Mouse (Mus musculus): ENCODE measurements at regions not wholly inside any gene's neighbourhood (a gene's known extent, or its start where the extent isn't known, plus 50 kb on each side); places are given as distances from the start of the nearest gene placed in this dataset.
"Not testable (repeated sequence)": the region's sequence is repeated elsewhere in the genome, so short reads cannot be mapped to it uniquely, and the experiment has no call there.

- DNase-seq (ENCODE audit: low spot score) (no peak), ATAC-seq (ENCODE audit: insufficient read depth, low read depth) (no peak)
- WGBS = 75% methylated on average over 8 of the region's 8 CpGs
- peaks cover 4% of the 10 kb centered on the region; the same call in 1 of the 2 replicates for H3K27me3 ChIP-seq (ENCODE audit: control insufficient read depth, insufficient read depth, low read length)
- H3K4me3 ChIP-seq (ENCODE audit: low read depth, low read length) = no peak overlapping the region
- H3K9me3 ChIP-seq (replicated peaks; ENCODE audit: control insufficient read depth, low read length) = no peaks in the 10 kb centered on the region
- H3K9ac ChIP-seq (replicated peaks; ENCODE audit: low read depth, low read length) = no peak overlapping the region
- TF ChIP-seq CTCF (IDR thresholded peaks at IDR 0.05; ENCODE audit: low read depth) (no peak), EP300 (IDR thresholded peaks at IDR 0.05; ENCODE audit: low read depth) (no peak)
- H3K4me1 ChIP-seq (ENCODE audit: control insufficient read depth, insufficient read depth) = no peaks in the 10 kb centered on the region
- no peak overlapping the region for H3K27ac ChIP-seq (ENCODE audit: low read depth)
- H3K4me2 ChIP-seq (ENCODE audit: low read depth, low read length) = no peak overlapping the region
- no peaks in the 10 kb centered on the region for H3K36me3 ChIP-seq (replicated peaks; ENCODE audit: control insufficient read depth, insufficient read depth, low read length)
Observed at GRCm38 (mm10) chr1:83970641-83971285, 393.2 kb downstream of the Pid1 start.

GRCm38 (mm10) chr1:83964631-83965030 lies 399.3 kb downstream of the Pid1 start:
- H3K4me2 ChIP-seq (ENCODE audit: low read depth, low read length); DNase-seq (ENCODE audit: low spot score); H3K36me3 ChIP-seq (replicated peaks; ENCODE audit: control insufficient read depth, insufficient read depth, low read length); H3K9me3 ChIP-seq (replicated peaks; ENCODE audit: control insufficient read depth, low read length); H3K4me3 ChIP-seq (ENCODE audit: low read depth, low read length); H3K27me3 ChIP-seq (ENCODE audit: control insufficient read depth, insufficient read depth, low read length); ATAC-seq (ENCODE audit: insufficient read depth, low read depth); H3K4me1 ChIP-seq (ENCODE audit: control insufficient read depth, insufficient read depth); H3K27ac ChIP-seq (ENCODE audit: low read depth); H3K9ac ChIP-seq (replicated peaks; ENCODE audit: low read depth, low read length): not testable (repeated sequence)

GRCm38 (mm10) chr1:83961761-83962160 lies 402.2 kb downstream of the Pid1 start:
- no peak for ATAC-seq (ENCODE audit: insufficient read depth, low read depth)
- H3K9ac ChIP-seq (replicated peaks; ENCODE audit: low read depth, low read length) = no peak overlapping the region

GRCm38 (mm10) chr1:83959756-83960155 lies 404.2 kb downstream of the Pid1 start:
- no peak overlapping the region for H3K9ac ChIP-seq (replicated peaks; ENCODE audit: low read depth, low read length)
- H3K27ac ChIP-seq (ENCODE audit: low read depth) = no peak overlapping the region
- no peaks in the 10 kb centered on the region for H3K9me3 ChIP-seq (replicated peaks; ENCODE audit: control insufficient read depth, low read length)
- TF ChIP-seq EP300 (IDR thresholded peaks at IDR 0.05; ENCODE audit: low read depth) = no peak
- no peak for TF ChIP-seq CTCF (IDR thresholded peaks at IDR 0.05; ENCODE audit: low read depth)
- no peak overlapping the region for H3K4me3 ChIP-seq (ENCODE audit: low read depth, low read length)
- no peaks in the 10 kb centered on the region for H3K4me1 ChIP-seq (ENCODE audit: control insufficient read depth, insufficient read depth)
- no peak for DNase-seq (ENCODE audit: low spot score)
- no peaks in the 10 kb centered on the region for H3K36me3 ChIP-seq (replicated peaks; ENCODE audit: control insufficient read depth, insufficient read depth, low read length)
- no peak overlapping the region for H3K4me2 ChIP-seq (ENCODE audit: low read depth, low read length)
- no peak for ATAC-seq (ENCODE audit: insufficient read depth, low read depth)
- 57% methylated on average over 4 of the region's 4 CpGs for WGBS
- H3K27me3 ChIP-seq (ENCODE audit: control insufficient read depth, insufficient read depth, low read length) = no peaks in the 10 kb centered on the region

More at GRCm38 (mm10) chr1:83961761-83962160, 402.2 kb downstream of the Pid1 start:
- Histone ChIP-seq H3K36me3 (replicated peaks; ENCODE audit: control insufficient read depth, insufficient read depth, low read length) (no peaks in the 10 kb centered on the region), H3K4me3 (ENCODE audit: low read depth, low read length) (no peak overlapping the region), H3K27ac (ENCODE audit: low read depth) (no peak overlapping the region), H3K4me1 (ENCODE audit: control insufficient read depth, insufficient read depth) (no peaks in the 10 kb centered on the region), H3K4me2 (ENCODE audit: low read depth, low read length) (no peak overlapping the region), H3K9me3 (replicated peaks; ENCODE audit: control insufficient read depth, low read length) (no peaks in the 10 kb centered on the region), H3K27me3 (ENCODE audit: control insufficient read depth, insufficient read depth, low read length) (no peaks in the 10 kb centered on the region)
- TF ChIP-seq CTCF (IDR thresholded peaks at IDR 0.05; ENCODE audit: low read depth) (no peak), EP300 (IDR thresholded peaks at IDR 0.05; ENCODE audit: low read depth) (no peak)
- WGBS = 89% methylated on average over 2 of the region's 2 CpGs
- DNase-seq (ENCODE audit: low spot score) = no peak

- H3K4me1 ChIP-seq (ENCODE audit: control insufficient read depth, insufficient read depth) = no peaks in the 10 kb centered on the region
- H3K36me3 ChIP-seq (replicated peaks; ENCODE audit: control insufficient read depth, insufficient read depth, low read length) = no peaks in the 10 kb centered on the region
- DNase-seq (ENCODE audit: low spot score) (no peak), ATAC-seq (ENCODE audit: insufficient read depth, low read depth) (no peak)
- no peak overlapping the region for H3K4me2 ChIP-seq (ENCODE audit: low read depth, low read length)
- H3K9me3 ChIP-seq (replicated peaks; ENCODE audit: control insufficient read depth, low read length) = no peaks in the 10 kb centered on the region
- 56% methylated on average over 2 of the region's 2 CpGs for WGBS
- no peaks in the 10 kb centered on the region for H3K27me3 ChIP-seq (ENCODE audit: control insufficient read depth, insufficient read depth, low read length)
- TF ChIP-seq CTCF (IDR thresholded peaks at IDR 0.05; ENCODE audit: low read depth) = no peak
- TF ChIP-seq EP300 (IDR thresholded peaks at IDR 0.05; ENCODE audit: low read depth) = no peak
- H3K4me3 ChIP-seq (ENCODE audit: low read depth, low read length) = no peak overlapping the region
- H3K9ac ChIP-seq (replicated peaks; ENCODE audit: low read depth, low read length) = no peak overlapping the region
- no peak overlapping the region for H3K27ac ChIP-seq (ENCODE audit: low read depth)
Observed at GRCm38 (mm10) chr1:83922900-83923299, 441.1 kb downstream of the Pid1 start.

GRCm38 (mm10) chr1:83915454-83915853 lies 448.5 kb downstream of the Pid1 start:
- no peak overlapping the region for H3K4me3 ChIP-seq (ENCODE audit: low read depth, low read length)
- WGBS = 83% methylated on average over 3 of the region's 5 CpGs
- H3K9me3 ChIP-seq (replicated peaks; ENCODE audit: control insufficient read depth, low read length) = no peaks in the 10 kb centered on the region
- no peaks in the 10 kb centered on the region for H3K27me3 ChIP-seq (ENCODE audit: control insufficient read depth, insufficient read depth, low read length)
- H3K4me1 ChIP-seq (ENCODE audit: control insufficient read depth, insufficient read depth) = no peaks in the 10 kb centered on the region
- H3K27ac ChIP-seq (ENCODE audit: low read depth) = no peak overlapping the region
- no peak for TF ChIP-seq EP300 (IDR thresholded peaks at IDR 0.05; ENCODE audit: low read depth)
- no peak for TF ChIP-seq CTCF (IDR thresholded peaks at IDR 0.05; ENCODE audit: low read depth)
- H3K9ac ChIP-seq (replicated peaks; ENCODE audit: low read depth, low read length) = no peak overlapping the region
- H3K4me2 ChIP-seq (ENCODE audit: low read depth, low read length) = no peak overlapping the region
- H3K36me3 ChIP-seq (replicated peaks; ENCODE audit: control insufficient read depth, insufficient read depth, low read length) = no peaks in the 10 kb centered on the region
- DNase-seq (ENCODE audit: low spot score) (no peak), ATAC-seq (ENCODE audit: insufficient read depth, low read depth) (no peak)

All from heart, postnatal 0 days (tissue).